Mouse (Mus musculus) heart, postnatal 0 days (tissue): ENCODE results near the gene Rhobtb3. TPM values are rescaled to one million over a fixed set of nuclear protein-coding genes. Genes with fewer than 3 reads are reported as not detected.

Experiments
- ATAC-seq: fragments of 200-750 bp; cut with Nextera tagmentation; 2 replicates; pipeline ENCODE4 v1.8.0; 2017; ENCODE audit warnings: low read depth, moderate number of reproducible peaks, moderate library complexity; ENCODE audit not compliant: insufficient read depth
- DNase-seq: peaks from one replicate; pipeline ENCODE4 v3.0.0-alpha.2; 2016; ENCODE audit warnings: low spot score
- H3K27ac ChIP-seq: fragments of 300-500 bp; sonication (generic); 2 replicates; pipeline ENCODE4 v1.5.1; 2014; ENCODE audit warnings: low read depth, mild to moderate bottlenecking
- H3K27me3 ChIP-seq: fragments of 300-500 bp; sonication (generic); 2 replicates; pipeline ENCODE4 v1.6.1; 2014; ENCODE audit warnings: low read length, mixed read lengths; ENCODE audit not compliant: control insufficient read depth, insufficient read depth
- H3K36me3 ChIP-seq: fragments of 300-500 bp; sonication (generic); replicated peaks from 2 replicates; pipeline ENCODE4 v1.6.1; 2014; ENCODE audit warnings: low read length, mixed read lengths; ENCODE audit not compliant: control insufficient read depth, insufficient read depth
- H3K4me1 ChIP-seq: fragments of 300-500 bp; sonication (generic); 2 replicates; pipeline ENCODE4 v1.6.1; 2014; ENCODE audit warnings: antibody characterized with exemption; ENCODE audit not compliant: control insufficient read depth, insufficient read depth
- H3K4me2 ChIP-seq: fragments of 300-500 bp; sonication (generic); 2 replicates; pipeline ENCODE4 v1.6.1; 2014; ENCODE audit warnings: low read depth, mild to moderate bottlenecking, low read length, moderate library complexity
- H3K4me3 ChIP-seq: fragments of 300-500 bp; sonication (generic); 2 replicates; pipeline ENCODE4 v1.5.1; 2014; ENCODE audit warnings: low read depth, low read length
- H3K9ac ChIP-seq: fragments of 300-500 bp; sonication (generic); replicated peaks from 2 replicates; pipeline ENCODE4 v1.6.1; 2014; ENCODE audit warnings: low read depth, low read length, mixed read lengths
- H3K9me3 ChIP-seq: fragments of 300-500 bp; sonication (generic); replicated peaks from 2 replicates; pipeline ENCODE4 v1.6.1; 2016; ENCODE audit warnings: low read length; ENCODE audit not compliant: control insufficient read depth
- CTCF ChIP-seq: IDR thresholded peaks from 2 replicates; pipeline ENCODE4 v1.5.1; 2016; ENCODE audit warnings: antibody characterized with exemption, control low read depth, low read depth
- EP300 ChIP-seq: IDR thresholded peaks from 2 replicates; pipeline ENCODE4 v1.6.1; 2016; ENCODE audit warnings: antibody characterized with exemption, low read depth
- WGBS: fragments of 180-500 bp; shearing (Covaris S2); extraction: QIAGEN DNeasy Blood & Tissue Kit; methylation state at CpG from one replicate; pipeline ENCODE4 v1.1.7; 2014; 5-methylcytosine and 5-hydroxymethylcytosine counted together
- polyA plus RNA-seq: library from polyadenylated mRNA; unstranded; fragments of >200 nt; fragmentation: Nextera tagmentation; extraction: Ambion mirVana; gene quantifications from 2 replicates; pipeline ENCODE4 v1.2.1, GENCODE M21; 2015
- total RNA-seq: library from RNA; depleted of rRNA; stranded (reverse); fragments of >200 nt; gene quantifications from 2 replicates; pipeline ENCODE4 v1.2.3, GENCODE M21; 2014; ENCODE audit warnings: low replicate concordance; rRNA removed

The Rhobtb3 gene
- total RNA-seq (27.1 and 29.8 TPM in 2 replicates), polyA plus RNA-seq (12.9 and 13.7 TPM in 2 replicates)

GRCm38 (mm10) chr13:75943189-75944043 lies at the start of gene Rhobtb3:
TSS of gene Rhobtb3 (minus strand) at chr13:75943925.
- peak within 1 kb of the TSS; percentile 81 for H3K4me3 ChIP-seq
- peak; percentile 80 for DNase-seq
- peaks cover 12% of the 10 kb centered on the region; the same call in 1 of the 2 replicates for H3K36me3 ChIP-seq
- no peaks in the 10 kb centered on the region for H3K27me3 ChIP-seq
- ATAC-seq, result peak; percentile 86
- peaks cover 12% of the 10 kb centered on the region for H3K4me1 ChIP-seq
- peak within 1 kb of the TSS; percentile 98 for H3K27ac ChIP-seq
- no peaks in the 10 kb centered on the region for H3K9me3 ChIP-seq
- H3K4me2 ChIP-seq, result peak within 1 kb of the TSS; percentile 73
- WGBS, result under 1% methylated on average over 89 of the region's 110 CpGs
- TF ChIP-seq CTCF (no peak), EP300 (no peak)
- peak within 1 kb of the TSS; percentile 91 for H3K9ac ChIP-seq

- DNase-seq (peak; percentile 29), ATAC-seq (no peak)
Measured at GRCm38 (mm10) chr13:75992169-75993028, 48.7 kb upstream of the Rhobtb3 start.

DNA sequence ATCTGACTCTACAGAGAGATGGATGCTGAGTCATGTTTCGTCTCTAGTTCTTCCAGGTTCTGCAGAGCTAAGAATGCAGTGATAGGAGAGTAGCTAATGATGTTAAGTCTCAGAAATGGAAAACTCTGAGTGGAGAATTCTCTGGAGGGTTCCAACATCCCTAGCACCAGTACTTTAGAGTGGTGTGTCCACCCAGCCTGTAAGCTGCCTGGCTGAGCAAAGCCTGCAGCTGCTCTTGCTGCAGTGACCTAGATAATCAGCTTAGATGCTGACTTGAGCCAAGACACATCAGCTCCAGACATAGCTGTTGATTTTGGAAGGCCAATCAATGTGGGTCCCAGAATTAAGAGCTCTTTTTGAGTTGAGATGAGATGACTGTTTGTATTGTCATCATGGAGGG lies 44.4 kb upstream of the Rhobtb3 start:
- no peak overlapping the region for H3K9ac ChIP-seq
- no peak overlapping the region for H3K27ac ChIP-seq
- DNase-seq (no peak), ATAC-seq (no peak)
- H3K9me3 ChIP-seq, result no peaks in the 10 kb centered on the region
- H3K4me3 ChIP-seq, result no peak overlapping the region
- no peak for TF ChIP-seq EP300
- TF ChIP-seq CTCF, result no peak
- H3K4me2 ChIP-seq, result no peak overlapping the region
- no peaks in the 10 kb centered on the region for H3K36me3 ChIP-seq
- H3K27me3 ChIP-seq, result no peaks in the 10 kb centered on the region
- no peaks in the 10 kb centered on the region for H3K4me1 ChIP-seq
- WGBS, result 47% methylated on average over 1 of the region's 1 CpGs

More at GRCm38 (mm10) chr13:75992169-75993028, 48.7 kb upstream of the Rhobtb3 start:
- Histone ChIP-seq H3K4me2 (no peak overlapping the region), H3K36me3 (no peaks in the 10 kb centered on the region), H3K4me1 (no peaks in the 10 kb centered on the region), H3K9me3 (peaks cover 12% of the 10 kb centered on the region), H3K27ac (no peak overlapping the region), H3K9ac (no peak overlapping the region), H3K27me3 (no peaks in the 10 kb centered on the region), H3K4me3 (no peak overlapping the region)
- WGBS, result 55% methylated on average over 9 of the region's 9 CpGs
- TF ChIP-seq CTCF (no peak), EP300 (no peak)

- H3K9ac ChIP-seq, result no peak overlapping the region
- H3K4me3 ChIP-seq, result no peak overlapping the region
- H3K27me3 ChIP-seq, result no peaks in the 10 kb centered on the region
- no peaks in the 10 kb centered on the region for H3K36me3 ChIP-seq
- H3K27ac ChIP-seq, result no peak overlapping the region
- ATAC-seq, result no peak
- H3K4me1 ChIP-seq, result no peaks in the 10 kb centered on the region
- no peak overlapping the region for H3K4me2 ChIP-seq
- DNase-seq, result no peak
- no peaks in the 10 kb centered on the region for H3K9me3 ChIP-seq
- TF ChIP-seq CTCF (peak; percentile 22; the same call in 1 of the 2 replicates), EP300 (no peak)
Measured at GRCm38 (mm10) chr13:75981901-75982300, 38.2 kb upstream of the Rhobtb3 start.

GRCm38 (mm10) chr13:75976649-75977048 lies 32.9 kb upstream of the Rhobtb3 start:
- Histone ChIP-seq H3K9ac (no peak overlapping the region), H3K27ac (no peak overlapping the region), H3K4me3 (no peak overlapping the region), H3K4me1 (no peaks in the 10 kb centered on the region), H3K4me2 (no peak overlapping the region), H3K36me3 (no peaks in the 10 kb centered on the region), H3K9me3 (no peaks in the 10 kb centered on the region), H3K27me3 (no peaks in the 10 kb centered on the region)
- ATAC-seq (no peak), DNase-seq (no peak)
- TF ChIP-seq CTCF, result no peak
- TF ChIP-seq EP300, result no peak
- 69% methylated on average over 2 of the region's 2 CpGs for WGBS
